Mouse (Mus musculus) T-helper 2 cell (primary cell): ENCODE measurements around the gene Ttc39b.

Experiments
- in situ Hi-C: fragments of 300-600 bp; cut with MboI, MseI; formaldehyde crosslinking; loops from one replicate; pipeline ENCODE4 v1.15.1; 2025; ENCODE audit warnings: high pct_unique_total_duplicates

Ttc39b gene

DNA sequence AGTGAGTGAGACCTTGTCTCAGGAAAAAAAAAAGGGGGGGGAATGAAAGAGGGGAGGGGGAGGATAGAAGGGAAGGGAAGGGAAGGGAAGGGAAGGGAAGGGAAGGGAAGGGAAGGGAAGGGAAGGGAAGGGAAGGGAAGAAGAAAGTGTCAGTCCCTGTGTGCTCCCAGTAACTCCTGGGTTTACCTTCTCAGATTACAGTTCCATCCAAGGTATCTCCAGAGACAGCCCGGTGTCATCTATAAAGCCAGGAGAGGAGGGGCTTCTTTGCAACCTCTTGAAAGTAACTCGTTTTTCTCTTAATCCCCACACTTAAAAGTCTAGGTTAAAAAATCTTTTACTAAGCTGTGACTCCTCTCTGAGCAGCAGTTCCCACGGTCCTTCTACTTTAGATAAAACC lies 5.3 kb downstream of the Ttc39b start:
- in situ Hi-C loops, result no loop called here

DNA sequence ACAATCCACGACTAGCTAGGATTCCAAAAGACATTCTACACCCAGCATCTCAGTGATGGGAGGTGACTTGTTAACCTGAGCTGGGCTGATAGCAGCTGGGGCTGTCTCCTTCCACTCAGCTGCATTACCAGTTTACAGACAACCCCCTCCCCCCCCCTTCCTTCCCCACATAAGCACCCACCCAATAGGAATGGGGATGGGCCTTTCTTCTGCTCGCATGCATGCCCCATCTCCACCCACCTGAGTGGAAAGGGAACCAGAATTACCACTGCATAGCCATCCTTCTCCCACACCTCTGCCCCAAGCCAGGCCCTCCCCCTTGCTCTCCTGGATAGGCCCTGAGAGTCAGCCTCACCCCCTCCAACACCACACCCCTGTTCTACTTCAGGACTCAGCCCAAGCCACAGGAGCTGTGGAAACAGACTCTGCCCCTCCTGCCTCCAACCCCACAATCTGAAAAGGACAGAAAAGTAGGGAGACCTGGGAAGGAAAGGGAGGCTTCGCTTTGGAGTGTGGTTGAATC lies 6.2 kb downstream of the Ttc39b start:
- in situ Hi-C loops, result no loop called here

DNA sequence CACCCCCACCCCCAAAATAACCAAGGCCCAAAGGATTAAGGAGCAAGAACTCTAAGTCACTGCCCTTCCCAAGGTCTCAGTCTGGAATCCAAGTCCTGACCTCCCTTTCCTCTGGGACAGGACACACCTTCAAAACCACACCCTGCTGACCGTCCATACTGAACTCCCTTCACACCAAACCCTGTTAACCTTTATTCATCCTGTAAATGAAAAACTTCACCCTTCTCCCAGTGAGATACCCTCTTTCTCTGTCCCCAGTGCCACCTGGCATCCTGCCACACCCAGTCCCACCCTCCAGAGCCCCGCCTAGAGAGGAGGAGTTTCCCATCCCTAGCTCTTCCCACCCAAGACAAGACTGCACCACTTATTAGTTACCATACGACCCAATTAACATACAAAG lies 7.3 kb downstream of the Ttc39b start:
- in situ Hi-C loops, result no loop called here

DNA sequence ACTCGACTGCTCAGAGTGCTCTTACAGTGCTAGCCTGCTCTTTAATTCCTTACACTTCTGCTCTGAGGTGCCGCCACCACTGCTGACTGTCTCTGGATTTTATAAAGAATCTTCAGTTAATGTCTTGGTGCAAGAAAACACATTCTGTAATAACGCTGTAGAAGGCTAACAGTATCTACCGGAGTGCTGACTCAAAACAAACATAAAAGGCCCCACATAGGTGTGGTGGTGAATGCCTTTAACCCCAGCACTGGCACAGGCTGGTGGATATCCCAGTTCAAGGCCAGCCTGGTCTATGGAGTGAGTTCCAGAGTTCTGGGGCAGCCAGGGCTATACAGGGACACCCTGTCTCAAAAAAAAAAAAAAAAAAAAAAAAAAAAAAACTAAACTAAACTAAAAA lies 8.1 kb downstream of the Ttc39b start:
- in situ Hi-C loops, result no loop called here

DNA sequence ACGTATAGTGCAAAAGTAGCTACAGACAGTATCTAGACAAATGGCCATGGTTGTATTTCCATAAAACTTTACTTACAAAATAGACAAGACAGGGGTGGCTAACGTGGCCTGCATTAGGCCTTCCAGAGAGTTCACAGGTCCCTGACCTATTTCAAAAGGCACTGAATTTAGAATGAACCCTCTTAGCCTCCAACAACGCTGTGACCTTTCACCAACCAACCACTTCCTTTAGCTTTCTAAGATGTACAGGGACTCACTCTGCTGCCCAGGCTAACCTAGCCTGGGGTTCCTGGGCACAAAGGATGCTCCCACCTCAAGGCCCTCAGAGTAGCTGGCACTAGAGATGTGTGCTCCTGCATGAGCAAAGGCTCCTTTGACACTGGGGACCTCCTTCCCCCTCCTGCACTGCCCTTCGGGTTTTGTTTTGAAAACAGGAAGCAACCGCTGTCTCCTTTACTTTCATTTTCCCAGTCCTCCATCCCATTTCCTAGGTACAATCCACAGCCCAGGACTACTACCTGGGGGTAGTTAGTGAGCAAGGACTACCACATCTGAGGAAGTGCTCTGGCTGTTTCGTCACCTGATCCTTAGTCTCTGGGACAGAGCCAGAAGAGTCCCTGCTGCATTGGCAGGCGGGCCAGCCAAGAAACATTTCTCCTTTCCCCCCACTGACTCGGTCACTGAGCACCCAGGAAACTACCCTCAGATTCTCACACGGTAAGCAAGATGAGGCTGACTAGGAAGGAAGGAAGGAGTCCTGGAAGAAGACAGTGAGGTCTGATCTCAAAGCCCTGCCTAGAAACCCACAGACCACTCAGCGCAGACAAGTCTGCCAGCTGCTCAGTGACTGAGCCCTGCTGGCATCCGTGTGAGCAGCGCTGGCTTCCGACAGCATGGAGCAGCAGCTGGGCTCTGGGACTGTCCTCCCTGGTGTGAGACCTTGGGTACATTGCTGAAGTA lies 8.9 kb downstream of the Ttc39b start:
- in situ Hi-C loops, result no loop called here

DNA sequence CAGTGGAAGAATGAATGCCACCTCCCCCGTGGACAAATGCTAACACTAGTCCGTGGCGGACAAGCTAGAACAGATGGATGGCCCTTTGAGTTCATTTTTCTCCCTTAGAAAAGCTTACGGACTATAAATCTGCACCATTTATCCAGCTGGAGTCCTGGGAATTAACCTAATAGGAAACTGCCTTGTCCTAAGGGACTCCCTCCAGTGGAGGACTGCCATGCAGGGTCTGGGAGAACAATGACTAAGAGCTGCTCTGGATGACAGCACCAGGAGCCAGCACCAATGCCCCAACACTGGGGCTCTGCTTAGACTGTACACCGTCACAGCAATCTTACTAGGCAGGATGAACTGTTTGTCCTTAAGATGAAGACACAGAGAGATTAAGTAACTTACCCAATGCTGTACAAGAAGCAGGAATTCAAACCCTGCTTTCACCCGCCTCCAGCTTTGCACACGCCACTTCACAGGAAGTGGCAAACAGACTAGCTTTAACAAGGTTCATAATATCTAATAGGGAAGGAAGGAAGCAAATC lies 9.7 kb downstream of the Ttc39b start:
- in situ Hi-C loops, result no loop called here

DNA sequence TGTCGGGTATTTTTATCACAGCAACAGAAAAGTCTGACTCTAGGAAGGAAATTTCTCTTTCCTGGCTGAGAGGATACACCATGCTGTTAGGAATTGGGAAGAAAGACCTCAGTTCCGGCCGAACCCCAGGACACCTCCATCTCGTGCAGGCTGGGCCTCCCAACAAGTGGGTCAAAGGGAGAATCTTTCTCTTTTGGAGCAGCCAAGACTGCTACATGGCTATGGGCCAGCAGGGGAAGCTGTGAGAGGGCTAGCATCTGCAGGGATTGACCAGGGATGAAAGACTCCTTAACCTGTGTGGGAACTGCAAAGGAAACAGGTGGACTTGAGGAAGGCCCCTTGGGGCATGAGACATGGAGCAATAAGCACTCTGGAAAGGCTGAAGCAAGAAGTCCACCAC lies 11.7 kb downstream of the Ttc39b start:
- in situ Hi-C loops, result no loop called here

DNA sequence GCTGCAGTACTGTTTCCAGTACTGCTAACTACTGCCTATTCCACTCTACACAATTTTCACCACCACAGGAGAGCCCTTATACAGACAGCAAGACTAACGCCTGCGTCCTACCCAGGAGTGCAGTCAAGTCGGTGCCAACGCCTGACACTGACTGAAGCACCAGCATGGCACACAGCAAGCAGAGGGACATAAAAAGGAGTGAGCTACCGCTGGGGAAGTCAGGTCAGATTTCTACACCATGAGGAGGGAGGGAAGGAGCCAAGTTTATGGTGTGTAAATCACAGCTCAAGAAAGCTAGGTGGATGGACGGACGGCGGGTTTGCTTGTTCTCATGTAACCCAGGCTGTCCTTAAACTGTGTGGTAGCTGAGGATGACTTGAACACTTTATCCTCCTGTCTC lies 12.6 kb downstream of the Ttc39b start:
- in situ Hi-C loops, result no loop called here

DNA sequence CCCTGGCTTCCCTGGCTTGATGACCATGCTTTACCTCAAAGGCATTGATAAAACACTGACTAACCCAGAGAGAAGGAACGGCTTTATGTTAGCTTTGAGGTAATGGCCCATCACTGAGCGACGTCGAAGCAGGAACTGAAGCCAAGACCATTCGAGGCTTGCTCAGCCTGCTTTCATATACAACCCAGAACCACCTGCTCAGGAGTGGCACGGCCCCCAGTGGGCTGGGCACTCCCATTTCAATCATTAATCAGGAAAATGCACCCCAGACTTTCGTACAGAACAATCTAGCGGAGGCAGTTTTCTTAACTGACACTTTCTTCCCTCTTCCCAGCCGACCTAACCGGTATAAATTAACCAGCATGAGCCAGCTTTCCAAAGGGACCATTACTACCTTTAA lies 13.1 kb downstream of the Ttc39b start:
- in situ Hi-C loops, result no loop called here

DNA sequence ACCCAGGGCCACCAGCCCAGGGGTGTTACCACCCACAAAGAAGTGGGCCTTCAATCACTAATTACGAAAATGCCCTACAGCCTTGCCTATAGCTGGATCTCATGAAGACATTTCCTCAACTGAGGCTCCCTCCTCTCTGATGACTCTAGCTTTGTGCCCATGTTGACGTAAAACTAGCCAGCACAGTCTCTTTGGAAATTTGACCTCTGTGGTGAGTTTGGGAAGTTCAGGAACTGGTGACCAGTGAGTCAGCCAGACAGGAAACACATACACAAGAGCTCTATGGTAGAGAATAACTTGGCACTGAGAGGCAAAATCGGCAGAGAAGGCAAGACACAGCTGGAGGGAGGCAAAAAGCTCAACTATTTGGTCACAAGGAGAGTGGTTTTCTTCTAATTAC lies 15.1 kb downstream of the Ttc39b start:
- in situ Hi-C loops, result no loop called here

DNA sequence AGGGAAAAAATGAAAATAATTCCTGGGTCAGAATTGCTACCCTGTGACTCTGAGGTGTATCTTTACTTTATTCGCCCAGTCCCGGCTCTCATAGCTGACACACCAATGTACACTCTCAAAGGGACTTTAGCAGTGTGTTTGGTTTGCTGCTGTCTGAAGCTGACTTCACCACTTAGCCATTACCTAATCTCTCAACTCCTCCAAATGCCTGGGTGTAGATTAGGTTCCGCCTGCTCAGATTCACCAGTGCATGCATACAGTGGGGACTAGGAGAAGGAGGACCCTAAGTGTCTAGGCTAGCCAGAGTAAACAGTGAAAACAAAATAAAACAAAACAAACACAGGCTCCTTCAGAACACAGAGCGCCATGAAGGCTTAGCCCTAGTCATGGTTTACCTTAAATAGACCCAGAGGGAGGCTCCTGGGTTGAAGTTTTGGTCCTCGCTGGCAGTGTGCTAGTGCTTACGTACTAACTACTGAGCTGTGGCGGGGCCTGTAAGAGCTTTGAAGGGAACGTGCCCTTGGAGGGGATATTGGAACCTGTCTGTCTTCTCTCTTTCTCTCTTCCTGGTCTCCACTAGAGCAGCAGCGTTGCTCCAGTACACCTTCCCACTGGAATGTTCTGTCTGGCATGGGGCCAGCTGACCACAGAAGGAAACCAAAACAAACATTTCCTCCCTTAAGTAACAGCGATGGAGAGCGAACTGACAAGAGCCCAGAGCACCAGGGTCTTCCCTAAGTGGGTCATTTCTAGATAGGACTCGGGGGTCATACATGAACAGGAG lies 16.2 kb downstream of the Ttc39b start:
- in situ Hi-C loops, result no loop called here

DNA sequence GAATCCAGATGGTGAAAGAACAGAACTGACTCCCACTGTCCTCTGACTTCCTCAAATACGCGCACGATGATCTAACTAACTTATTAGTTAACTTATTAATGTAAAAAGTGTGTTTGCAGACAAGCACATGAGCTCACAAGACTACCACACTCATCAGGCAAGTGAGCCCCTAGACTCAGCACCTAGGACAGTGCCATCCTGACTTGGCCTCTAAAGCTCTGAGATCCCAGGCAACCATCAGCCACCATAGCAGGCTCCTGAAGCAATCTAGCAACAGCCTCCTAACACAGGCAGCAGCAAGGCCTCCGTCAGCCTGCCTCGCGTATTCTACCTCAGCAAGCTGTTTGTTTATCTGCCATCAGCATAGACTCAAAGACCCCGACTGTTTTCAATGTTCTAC lies 17.2 kb downstream of the Ttc39b start:
- in situ Hi-C loops, result no loop called here

DNA sequence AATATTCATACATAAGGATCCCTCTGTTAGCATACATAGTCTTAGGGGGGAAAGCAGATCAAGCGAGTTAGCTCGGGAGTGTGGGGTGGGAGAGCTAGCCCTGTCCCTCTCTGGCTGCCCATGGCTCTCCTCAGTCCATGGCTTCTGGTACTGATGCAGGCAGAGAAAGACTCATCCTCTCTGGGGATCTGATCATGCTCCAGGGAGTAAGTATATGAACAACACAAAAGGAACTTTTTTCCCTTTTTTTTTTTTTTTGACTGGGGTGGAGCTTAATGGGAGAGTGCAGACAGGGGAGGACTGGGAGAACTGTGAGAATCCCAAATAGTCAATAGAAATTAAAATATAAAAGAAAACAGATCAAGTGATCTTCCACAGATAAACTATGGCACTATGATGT lies 19.0 kb downstream of the Ttc39b start:
- in situ Hi-C loops, result no loop called here

DNA sequence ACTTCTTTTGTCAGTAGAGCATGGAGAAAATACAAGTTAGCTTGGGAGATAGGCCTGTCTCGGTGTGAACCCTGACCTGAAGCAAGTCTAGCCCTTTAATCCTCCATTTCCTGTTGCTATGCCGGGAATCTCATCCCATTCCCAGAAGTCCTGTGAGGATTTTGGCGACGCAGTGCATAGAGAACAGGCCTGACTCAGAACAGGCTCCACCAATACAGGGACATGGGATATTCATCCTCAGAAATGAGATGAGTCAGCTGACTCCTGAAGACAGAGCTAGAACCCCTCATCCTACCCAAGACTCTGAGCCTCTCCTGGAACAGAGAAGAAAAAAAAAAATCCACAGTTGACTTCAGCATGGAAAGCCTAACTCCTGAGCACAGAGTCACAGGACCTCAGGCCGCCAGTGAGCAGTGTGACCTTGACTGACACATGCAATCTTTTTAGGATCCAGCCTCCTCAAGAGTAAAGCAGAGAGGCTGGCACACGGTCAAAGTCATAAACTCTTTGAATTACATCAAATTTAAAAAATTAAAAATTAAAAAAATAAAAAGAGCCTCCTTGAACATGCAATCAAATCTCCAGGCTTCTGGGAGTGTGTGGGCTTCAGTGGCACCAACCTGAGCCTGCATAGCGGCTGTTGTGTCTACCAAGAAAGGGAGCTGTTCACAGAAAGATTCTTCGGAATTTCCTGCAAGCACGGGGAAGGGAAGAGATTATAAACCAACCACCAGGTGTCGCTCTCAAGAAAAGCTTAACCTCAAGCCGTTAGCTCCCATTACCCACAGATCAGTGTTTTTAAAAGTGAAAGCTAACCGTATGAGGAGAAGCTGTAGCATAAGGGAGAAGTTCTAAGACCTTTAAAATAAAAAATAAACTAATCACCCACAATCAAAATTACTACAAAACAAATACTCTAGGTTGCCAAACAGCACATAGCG lies 20.9 kb downstream of the Ttc39b start:
- in situ Hi-C loops, result no loop called here

DNA sequence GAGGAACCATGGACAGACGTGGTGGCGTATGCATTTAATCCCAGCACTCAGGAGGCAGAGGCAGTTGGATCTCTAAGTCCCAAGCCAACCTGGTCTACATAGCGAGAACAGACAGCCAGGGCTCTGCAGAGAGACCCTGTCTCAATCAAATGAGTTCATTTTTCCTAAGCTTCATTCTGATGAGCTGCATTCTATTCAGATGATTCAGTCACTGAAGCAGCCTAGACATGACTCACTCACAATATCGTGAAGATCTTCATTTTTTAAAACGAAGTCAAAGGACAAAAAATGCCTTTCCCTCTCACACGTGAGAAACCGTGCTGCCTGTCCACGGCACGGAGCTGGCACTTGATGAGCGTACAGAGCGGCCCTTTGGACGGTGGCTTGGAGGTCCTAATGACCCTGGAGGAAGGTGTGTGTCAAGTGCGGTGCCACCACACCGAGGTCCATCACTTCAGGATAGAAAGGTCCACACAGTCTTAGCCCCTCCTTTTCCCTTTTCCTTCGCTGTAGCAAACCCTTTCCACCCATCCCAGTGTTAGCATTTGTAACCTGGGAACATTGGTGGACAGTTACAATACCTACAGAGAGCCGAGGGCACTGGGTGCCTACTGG lies 21.8 kb downstream of the Ttc39b start:
- in situ Hi-C loops, result no loop called here

DNA sequence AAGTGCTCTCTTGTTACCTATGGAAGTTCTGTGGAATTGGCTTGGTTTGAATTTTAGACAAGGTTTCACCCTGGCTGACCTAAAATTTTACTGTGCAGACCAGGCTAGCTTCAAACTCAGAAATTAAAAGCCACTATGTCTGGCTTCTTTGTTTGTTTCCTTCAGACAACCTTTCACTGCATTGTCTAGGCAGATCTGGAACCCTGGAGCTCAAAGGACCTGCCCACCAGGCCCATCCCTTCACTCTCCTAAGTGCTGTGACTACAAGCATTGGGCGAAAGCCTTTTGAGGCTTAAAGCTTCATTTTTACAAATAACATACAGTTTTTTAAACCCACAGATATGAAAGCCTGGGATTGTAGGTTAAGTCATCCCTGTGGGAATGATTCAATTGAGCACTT lies 22.3 kb downstream of the Ttc39b start:
- in situ Hi-C loops, result no loop called here

DNA sequence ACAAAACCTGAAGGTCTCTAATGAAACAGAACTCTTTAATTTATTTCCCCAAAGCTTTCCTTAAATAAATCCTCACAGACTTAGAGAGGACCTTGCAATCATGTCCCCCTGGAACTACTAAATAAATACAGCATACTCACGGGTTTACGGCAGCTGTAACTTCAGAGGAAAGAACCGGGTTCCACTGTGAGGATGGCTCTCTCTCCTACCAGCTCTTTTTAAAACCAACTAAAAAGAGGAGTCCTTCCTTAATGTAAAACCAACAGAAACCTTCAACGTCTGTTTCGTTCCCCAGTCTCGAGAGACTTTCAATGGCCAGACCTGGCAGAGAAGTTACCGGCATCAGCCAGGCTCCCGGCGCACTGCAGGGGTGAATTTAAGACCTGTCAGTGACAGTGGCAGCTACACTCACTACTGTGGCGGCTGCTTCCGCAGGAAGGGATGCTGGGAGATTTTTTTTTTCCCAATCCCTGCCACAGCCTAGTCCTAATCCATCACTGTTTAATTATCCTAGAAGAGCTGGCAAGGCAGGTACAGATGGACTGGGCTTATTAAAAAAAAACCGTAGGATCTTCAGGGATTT lies 39.2 kb downstream of the Ttc39b start:
- in situ Hi-C loops, result no loop called here

DNA sequence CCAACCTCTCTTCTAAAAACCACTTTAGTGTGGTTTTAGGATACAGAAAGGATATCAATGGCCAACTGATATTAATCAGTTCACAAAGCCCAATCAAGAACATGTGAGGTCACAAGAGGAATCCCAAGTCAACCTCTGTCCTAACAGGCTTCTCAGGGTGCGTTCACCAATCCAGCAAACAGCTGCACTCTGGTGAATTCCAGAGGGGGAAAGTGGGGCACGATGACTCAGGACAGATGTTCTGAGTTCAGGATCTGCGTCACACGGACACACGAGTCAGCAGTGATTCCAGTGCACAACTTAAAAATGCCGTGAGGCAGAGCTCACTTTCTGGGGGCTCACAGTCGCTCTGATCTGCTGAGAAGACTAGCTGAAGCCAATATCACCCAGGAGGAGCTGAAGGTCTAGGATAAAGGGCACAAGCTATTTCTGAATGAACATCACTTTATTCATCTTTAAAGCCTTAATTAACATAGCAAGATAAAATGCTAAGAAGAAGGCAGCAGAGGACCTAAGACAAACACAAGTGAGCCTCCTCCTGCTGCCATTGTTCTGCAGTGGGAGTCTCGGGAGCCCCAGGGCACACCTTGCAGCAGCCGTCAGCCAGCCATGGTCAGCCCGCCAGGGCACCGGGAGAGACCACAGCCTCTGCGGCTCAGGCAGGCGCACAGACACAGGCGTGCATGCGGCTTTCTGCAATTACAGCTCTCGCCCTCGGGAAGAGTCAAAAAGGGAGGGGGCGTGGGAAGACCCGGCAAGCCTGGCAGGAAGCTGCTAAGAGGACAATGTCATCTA lies 39.9 kb downstream of the Ttc39b start:
- in situ Hi-C loops, result no loop called here

DNA sequence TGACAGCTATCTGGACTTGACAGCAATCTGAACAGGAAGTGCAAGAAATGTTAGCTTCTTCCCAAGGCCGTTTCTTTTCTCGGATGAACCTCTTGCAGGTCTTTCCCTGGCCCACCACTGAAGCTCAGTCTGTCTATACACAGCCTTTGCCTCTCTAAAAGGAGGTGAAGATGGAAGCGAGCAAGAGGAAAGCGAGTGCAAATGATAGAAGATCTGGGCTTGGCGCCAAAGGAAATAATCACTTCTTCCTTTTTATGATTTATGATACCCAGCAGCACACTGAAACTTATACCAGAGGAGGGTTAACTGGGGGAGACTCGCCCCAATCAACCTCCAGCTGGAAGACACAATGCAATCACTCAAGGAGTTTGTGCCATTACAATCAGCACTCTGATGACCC lies 41.6 kb downstream of the Ttc39b start:
- in situ Hi-C loops, result no loop called here

DNA sequence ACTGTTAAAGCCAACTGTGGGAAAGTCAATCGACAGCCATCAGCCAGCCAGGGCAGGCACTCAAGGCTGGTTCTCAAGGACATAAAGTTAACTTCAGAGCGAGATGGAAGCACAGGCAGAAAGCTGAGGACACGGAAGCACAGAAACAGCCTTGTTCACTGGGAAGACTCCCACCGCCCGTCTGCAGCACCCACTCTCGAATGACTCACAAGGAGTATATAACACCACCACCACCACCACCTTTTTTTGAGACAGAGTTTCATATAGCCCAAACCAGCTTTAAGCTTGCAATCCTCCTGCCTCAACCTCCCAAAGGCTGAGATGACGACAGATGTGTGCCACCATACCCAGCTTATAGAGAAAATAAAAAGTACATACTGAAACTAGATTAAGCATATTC lies 44.8 kb downstream of the Ttc39b start:
- in situ Hi-C loops, result no loop called here
